In the genomic region with DNA sequence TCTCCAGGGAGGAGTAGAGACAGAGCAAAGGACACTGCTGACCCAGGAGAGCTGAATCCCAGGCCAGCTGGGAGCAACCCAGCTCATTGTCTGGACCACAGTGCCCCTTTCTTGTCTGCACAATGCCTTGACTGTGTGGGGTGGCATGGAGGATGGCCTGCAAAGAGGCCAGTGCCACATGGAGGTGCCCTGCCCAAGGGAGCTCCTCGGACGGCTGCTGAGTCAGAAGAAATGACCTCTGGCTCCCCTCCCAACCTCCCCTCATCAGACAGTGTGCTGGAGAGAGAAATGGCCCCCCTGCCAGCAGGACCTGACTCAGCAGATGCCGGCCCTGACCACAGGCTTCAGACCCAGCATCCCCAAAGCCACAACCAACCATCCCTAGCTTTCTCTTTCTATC, we compare ENCODE assay signal across 9 mouse cellular contexts. TPM values are rescaled to one million over a fixed set of nuclear protein-coding genes. Genes with fewer than 3 reads are reported as not detected.
A peak's percentile ranks its signal among the peaks of the same experiment; 100 is the strongest.
DNase-seq lines count a peak whose midpoint lies in the region; ATAC-seq lines count a peak whose summit lies in the region.
"Had no signal": no experiment of that assay in that cellular context is flagged by ENCODE, and none has a peak within 500 bp of the region (broad histone marks: within the 10 kb centered on the region; RNA-seq: fewer than 3 reads in every experiment).

No protein-coding gene starts in this region.

- H3K36me3 ChIP-seq in embryonic facial prominence, embryonic 13.5 days: peaks cover 21% of the 10 kb centered on the region
- peaks cover 27% of the 10 kb centered on the region for H3K36me3 ChIP-seq in limb, embryonic 10.5 days
- no peaks in the 10 kb centered on the region for H3K36me3 ChIP-seq in stomach, embryonic 16.5 days (ENCODE audit: control insufficient read depth, insufficient read depth, low read length)

- peak overlapping the region; percentile 75 for H3K4me3 ChIP-seq in embryonic facial prominence, embryonic 13.5 days
- peak overlapping the region; percentile 71 for H3K4me3 ChIP-seq in limb, embryonic 10.5 days
- H3K4me3 ChIP-seq in stomach, embryonic 16.5 days (replicated peaks; ENCODE audit: low read length): peak overlapping the region; percentile 66; the same call in 1 of the 2 replicates

- H3K9me3 ChIP-seq in embryonic facial prominence, embryonic 13.5 days: no peaks in the 10 kb centered on the region
- no peaks in the 10 kb centered on the region for H3K9me3 ChIP-seq in limb, embryonic 10.5 days (replicated peaks)
- H3K9me3 ChIP-seq in stomach, embryonic 16.5 days (replicated peaks; ENCODE audit: control insufficient read depth, low read length): no peaks in the 10 kb centered on the region
- H3K9me3 ChIP-seq: heart, embryonic 15.5 days had no signal

- H3K27me3 ChIP-seq in embryonic facial prominence, embryonic 13.5 days: no peaks in the 10 kb centered on the region
- H3K27me3 ChIP-seq in limb, embryonic 10.5 days (ENCODE audit: low read depth, poor library complexity, severe bottlenecking): 0 out of 2 replicates have a peak, but pooled peaks cover 3% of the 10 kb centered on the region
- H3K27me3 ChIP-seq in stomach, embryonic 16.5 days (ENCODE audit: control insufficient read depth, insufficient read depth, low read length): no peaks in the 10 kb centered on the region

- H3K4me2 ChIP-seq in embryonic facial prominence, embryonic 13.5 days: peak overlapping the region; percentile 89
- H3K4me2 ChIP-seq in stomach, embryonic 16.5 days (ENCODE audit: low read depth, low read length): peak overlapping the region; percentile 96

- H3K27ac ChIP-seq in embryonic facial prominence, embryonic 13.5 days: peak overlapping the region; percentile 86; the same call in 1 of the 2 replicates
- peak overlapping the region; percentile 91 for H3K27ac ChIP-seq in limb, embryonic 10.5 days
- no peak overlapping the region for H3K27ac ChIP-seq in stomach, embryonic 16.5 days (ENCODE audit: low read length)
- H3K27ac ChIP-seq: heart, embryonic 15.5 days had no signal

- H3K9ac ChIP-seq in embryonic facial prominence, embryonic 13.5 days: peak overlapping the region; percentile 85
- H3K9ac ChIP-seq in stomach, embryonic 16.5 days (ENCODE audit: low read length): peak overlapping the region; percentile 83

- ATAC-seq in embryonic facial prominence, embryonic 13.5 days (ENCODE audit: insufficient number of reproducible peaks, insufficient read depth, low FRiP score, low TSS enrichment, low read depth): no peak
- ATAC-seq in stomach, embryonic 16.5 days (ENCODE audit: insufficient read depth, low FRiP score): 0 out of 2 replicates have a peak, but pooled peaks have one; percentile 23

- H3K4me1 ChIP-seq in embryonic facial prominence, embryonic 13.5 days: peaks cover 38% of the 10 kb centered on the region
- peaks cover 56% of the 10 kb centered on the region for H3K4me1 ChIP-seq in limb, embryonic 10.5 days
- peaks cover 14% of the 10 kb centered on the region for H3K4me1 ChIP-seq in stomach, embryonic 16.5 days (ENCODE audit: control insufficient read depth, insufficient read depth, low read length)

- 17% methylated on average over 3 of the region's 3 CpGs for WGBS in embryonic facial prominence, embryonic 13.5 days
- WGBS in limb, embryonic 10.5 days: 20% methylated on average over 3 of the region's 3 CpGs
- 36% methylated on average over 3 of the region's 3 CpGs for WGBS in stomach, embryonic 16.5 days

- peak; percentile 61 to 63 for DNase-seq in cerebellum, postnatal 10 days
- no peak for DNase-seq in cerebellum, adult 9-11 months
- DNase-seq in 3134 (ENCODE audit: extremely low read depth, insufficient read length, low spot score): peak; percentile 88
- no peak for DNase-seq in limb, embryonic 10.5 days (ENCODE audit: low spot score)
- DNase-seq in natural killer cell, adult 2 months (ENCODE audit: low spot score in 2 of 2): no peak
- DNase-seq in gastrocnemius, postnatal 25 days: no peak

RNA-seq across cellular contexts. Expression of gene Prr7, which starts 1.1 kb away (rescaled TPM):
- 0.96 and 1.2 TPM in 2 replicates for polyA plus RNA-seq in embryonic facial prominence, embryonic 13.5 days (2015; fragmentation: Nextera tagmentation; extraction: Ambion mirVana)
- polyA plus RNA-seq in limb, embryonic 10.5 days (2016; fragmentation: Nextera tagmentation; extraction: Ambion mirVana): 0.34 and 0.35 TPM in 2 replicates
- polyA plus RNA-seq in stomach, embryonic 16.5 days (2015; fragmentation: Nextera tagmentation; extraction: Ambion mirVana): 0.22 and 0.26 TPM in 2 replicates
- total RNA-seq in gastrocnemius, postnatal 25 days (2021): under 1 TPM; 0.51 to 0.79 TPM

RNA-seq across cellular contexts. Expression of gene Grk6, which starts 20.3 kb away (rescaled TPM):
- 36.4 and 45.3 TPM in 2 replicates for polyA plus RNA-seq in embryonic facial prominence, embryonic 13.5 days (2015; fragmentation: Nextera tagmentation; extraction: Ambion mirVana)
- polyA plus RNA-seq in limb, embryonic 10.5 days (2016; fragmentation: Nextera tagmentation; extraction: Ambion mirVana): 63.6 and 71.1 TPM in 2 replicates
- 14.6 TPM in 2 replicates for polyA plus RNA-seq in stomach, embryonic 16.5 days (2015; fragmentation: Nextera tagmentation; extraction: Ambion mirVana)
- total RNA-seq in gastrocnemius, postnatal 25 days (2021): 10 to 100 TPM in 1 of 2 experiments, 1 to 10 TPM in 1; 9.3 to 10.2 TPM

RNA-seq across cellular contexts. Expression of gene Dbn1, which starts 22.7 kb away (rescaled TPM):
- polyA plus RNA-seq in embryonic facial prominence, embryonic 13.5 days (2015; fragmentation: Nextera tagmentation; extraction: Ambion mirVana): 275 and 276 TPM in 2 replicates
- polyA plus RNA-seq in limb, embryonic 10.5 days (2016; fragmentation: Nextera tagmentation; extraction: Ambion mirVana): 346 and 417 TPM in 2 replicates
- polyA plus RNA-seq in stomach, embryonic 16.5 days (2015; fragmentation: Nextera tagmentation; extraction: Ambion mirVana): 111 and 113 TPM in 2 replicates
- total RNA-seq in gastrocnemius, postnatal 25 days (2021): 10 to 100 TPM; 10.3 to 16.1 TPM

RNA-seq across cellular contexts. Expression of gene F12, which starts 38.6 kb away (rescaled TPM):
- polyA plus RNA-seq in embryonic facial prominence, embryonic 13.5 days (2015; fragmentation: Nextera tagmentation; extraction: Ambion mirVana): 0.24 and 1.6 TPM in 2 replicates
- polyA plus RNA-seq in limb, embryonic 10.5 days (2016; fragmentation: Nextera tagmentation; extraction: Ambion mirVana): 0.14 TPM in 1 of 2 replicates, not detected in the other
- 4.5 and 5.6 TPM in 2 replicates for polyA plus RNA-seq in stomach, embryonic 16.5 days (2015; fragmentation: Nextera tagmentation; extraction: Ambion mirVana)
- total RNA-seq in gastrocnemius, postnatal 25 days (2021): not detected

RNA-seq across cellular contexts. Expression of gene Pdlim7, which starts 48.3 kb away (rescaled TPM):
- polyA plus RNA-seq in embryonic facial prominence, embryonic 13.5 days (2015; fragmentation: Nextera tagmentation; extraction: Ambion mirVana): 105 and 119 TPM in 2 replicates
- 202 and 206 TPM in 2 replicates for polyA plus RNA-seq in limb, embryonic 10.5 days (2016; fragmentation: Nextera tagmentation; extraction: Ambion mirVana)
- 240 and 243 TPM in 2 replicates for polyA plus RNA-seq in stomach, embryonic 16.5 days (2015; fragmentation: Nextera tagmentation; extraction: Ambion mirVana)
- 100 to 1,000 TPM; 544 to 627 TPM for total RNA-seq in gastrocnemius, postnatal 25 days (2021)

Comparison
In these comparisons a context has a peak if more than half of its experiments do, and no peak if none do; other contexts are left out.
1. DNase-seq: peak in cerebellum, postnatal 10 days (2 of 2) and 3134 (single experiment); none in cerebellum, adult 9-11 months (single experiment), limb, embryonic 10.5 days (single experiment), natural killer cell, adult 2 months (0 of 2) and gastrocnemius, postnatal 25 days (single experiment).
2. Peak in every context shown above with its lines, with median percentiles within 50 percentile points of each other: H3K4me3 ChIP-seq.